Mouse (Mus musculus): ENCODE results near the gene Gm20521. TPM values are rescaled to one million over a fixed set of nuclear protein-coding genes. Genes with fewer than 3 reads are reported as not detected.

The Gm20521 gene
- polyA plus RNA-seq (2012; rRNA removed) = 10.2 and 19.3 TPM in 2 replicates

GRCm38 (mm10) chr14:54883154-54884021 is at the start of gene Gm20521, which contains the start of gene Bcl2l2:
Gene Gm20521 (plus strand): TSS chr14:54883441.
Gene Bcl2l2 (plus strand): TSS chr14:54883377.

DNA sequence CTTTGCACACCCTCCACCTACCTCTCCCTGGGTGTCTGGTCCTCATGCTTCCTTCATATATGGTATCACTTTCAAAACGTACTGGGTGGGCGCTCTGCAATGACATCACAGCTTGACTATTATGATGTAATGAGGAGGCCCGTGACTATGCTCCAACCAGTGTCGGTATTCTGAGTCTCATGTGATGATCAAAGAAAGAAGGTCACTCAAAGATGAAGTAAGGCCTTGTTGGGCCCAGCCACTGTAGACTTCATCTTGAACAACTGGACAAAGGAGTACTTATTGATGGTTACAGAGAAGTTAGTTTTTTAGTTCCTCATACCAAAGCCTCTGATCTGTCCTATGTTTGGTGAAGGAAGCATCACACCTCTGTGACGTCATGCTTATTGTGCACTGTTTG is 12.4 kb upstream of the Gm20521 start, which contains the start of gene Homez:
TSS of gene Homez (minus strand) at position 101 of the 400 bp plus-strand sequence.

DNA sequence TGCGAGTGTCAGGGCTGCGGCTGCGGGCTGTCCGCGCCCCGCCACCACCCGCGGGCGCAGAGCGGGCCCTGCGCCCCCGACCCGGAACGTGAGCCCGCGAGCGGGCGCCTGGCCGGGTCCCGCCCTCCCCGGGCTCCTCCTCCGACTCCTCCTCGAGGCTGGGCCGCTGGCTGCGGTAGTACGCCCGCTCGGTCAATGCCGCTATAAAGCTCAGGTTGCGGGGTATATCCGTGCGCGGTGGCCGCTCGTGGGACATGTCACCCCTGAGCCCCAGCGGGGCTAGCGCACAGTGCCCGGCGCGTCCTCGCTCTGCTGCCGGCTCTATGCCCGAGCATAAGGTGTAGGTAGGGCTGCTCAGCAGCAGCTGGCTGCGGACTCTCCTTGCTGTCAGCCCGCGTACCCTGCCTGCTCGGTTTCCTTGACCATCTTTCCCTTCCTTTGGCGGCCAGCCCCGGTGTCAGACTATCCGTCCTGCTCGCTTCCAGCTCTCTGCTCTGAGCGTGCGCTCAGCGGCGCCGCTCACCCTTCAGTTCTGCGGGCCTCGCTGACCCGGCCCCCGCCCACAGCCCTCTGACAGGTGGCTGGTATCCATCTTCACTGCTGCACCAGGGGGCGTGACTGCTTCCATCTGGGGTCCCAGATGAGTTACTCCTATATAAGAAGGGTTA is 6.1 kb upstream of the Gm20521 start, which contains the start of gene Ppp1r3e:
TSS of gene Ppp1r3e (minus strand) at position 503 of the 668 bp plus-strand sequence.

GRCm38 (mm10) chr14:54892200-54892599 is 9.0 kb downstream of the Gm20521 start, which contains the start of gene Pabpn1:
Gene Pabpn1 (plus strand): TSS chr14:54892500.

GRCm38 (mm10) chr14:54912886-54913285 is 29.6 kb downstream of the Gm20521 start, which contains the start of gene Slc22a17:
Gene Slc22a17 (minus strand): TSS chr14:54913132.

GRCm38 (mm10) chr14:54925349-54926342 is 42.4 kb downstream of the Gm20521 start, which contains the start of gene Efs:
Gene Efs (minus strand): TSS chr14:54926126.

DNA sequence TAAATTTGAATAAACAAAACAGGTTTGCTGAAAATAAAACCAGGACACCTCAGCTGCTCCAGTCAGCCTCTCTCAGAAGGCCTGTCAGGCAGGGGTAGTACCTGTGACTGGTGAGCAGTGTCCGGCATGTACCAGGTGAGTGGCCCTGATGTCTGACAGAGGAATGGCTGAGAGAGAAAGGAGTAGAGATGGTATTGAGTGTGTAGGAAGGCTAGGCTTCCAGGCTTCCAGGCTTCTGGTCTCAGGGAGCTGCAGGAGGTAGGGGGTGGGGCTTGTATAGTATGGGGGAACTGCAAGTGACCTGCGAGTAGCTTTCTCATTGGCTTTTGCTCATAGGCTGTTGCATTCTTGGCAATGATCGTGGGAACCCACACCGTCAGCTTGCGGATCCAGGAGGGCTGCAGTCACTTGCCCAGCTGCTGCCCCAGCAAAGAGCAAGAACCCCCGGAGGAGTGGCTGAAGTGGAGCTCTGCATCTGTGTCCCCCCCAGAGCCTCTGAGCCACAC is 49.5 kb downstream of the Gm20521 start, which contains the start of gene Il25:
TSS of gene Il25 (plus strand) at position 51 of the 506 bp plus-strand sequence.

DNA sequence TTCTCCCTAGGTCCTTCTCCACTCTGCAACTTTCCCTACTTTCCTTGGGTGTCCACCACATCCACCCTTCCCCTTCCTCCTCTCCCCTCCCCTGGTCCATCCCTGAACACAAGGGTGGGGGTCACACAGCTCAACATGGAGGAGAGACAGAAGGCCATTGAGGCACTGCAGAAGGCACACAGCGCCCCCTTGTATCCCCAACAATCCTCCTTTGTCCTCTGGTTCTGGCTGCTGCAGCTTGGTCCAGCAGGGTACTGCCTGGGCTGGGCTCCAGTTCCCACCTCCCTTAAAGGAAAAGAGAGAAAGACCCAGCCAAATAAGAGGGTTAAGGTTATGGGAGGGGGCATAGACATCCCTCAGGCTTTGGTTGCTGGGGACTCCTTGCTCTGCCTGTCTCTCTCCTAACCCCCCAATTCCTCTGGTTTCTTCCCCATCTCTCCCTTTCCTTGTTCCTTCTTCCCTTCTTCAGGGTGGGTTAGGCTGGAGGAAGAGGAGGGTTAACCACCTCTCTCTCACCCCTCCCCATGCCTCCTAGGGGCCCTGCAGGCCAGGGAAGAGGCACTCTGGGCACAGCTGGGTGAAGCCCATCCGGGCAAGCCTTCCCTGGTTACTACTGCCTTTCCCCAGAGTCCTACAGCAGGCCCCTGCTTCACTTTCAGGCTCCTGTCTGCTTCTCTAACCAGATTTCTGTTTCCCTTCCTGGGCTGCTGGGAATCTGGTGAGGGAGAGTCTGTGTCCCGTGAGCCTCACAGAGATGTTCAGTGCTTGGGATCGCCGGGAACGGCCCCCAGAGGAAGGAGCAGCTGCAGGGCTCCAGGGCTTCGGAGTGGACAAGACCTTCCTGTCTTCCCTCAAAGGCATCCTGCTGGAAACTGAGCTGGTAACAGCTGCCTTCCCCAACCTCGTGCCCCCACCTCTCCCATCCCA is 52.9 kb downstream of the Gm20521 start, which contains the start of gene Cmtm5:
TSS of gene Cmtm5 (plus strand) at position 358 of the 927 bp plus-strand sequence.

Other genes starting within 250 kb of the Gm20521 start
- gene Gm17606, start 242.5 kb upstream of the Gm20521 start, polyA plus RNA-seq (2012; rRNA removed) = not detected in 2 replicates
- gene Cdh24, start 242.1 kb upstream of the Gm20521 start, polyA plus RNA-seq (2012; rRNA removed) = 6.4 and 7.6 TPM in 2 replicates
- gene 1700123O20Rik, start 197.2 kb upstream of the Gm20521 start, polyA plus RNA-seq (2012; rRNA removed) = 35.0 and 51.2 TPM in 2 replicates
- gene Acin1, start 196.5 kb upstream of the Gm20521 start, polyA plus RNA-seq (2012; rRNA removed) = 88.5 and 92.0 TPM in 2 replicates
- 0.06 TPM in 1 of 2 replicates, not detected in the other for gene Gm29776, start 184.6 kb upstream of the Gm20521 start, polyA plus RNA-seq (2012; rRNA removed)
- gene Cebpe, start 171.3 kb upstream of the Gm20521 start, polyA plus RNA-seq (2012; rRNA removed) = 0.32 and 0.94 TPM in 2 replicates
- 7.8 and 8.6 TPM in 2 replicates for gene Slc7a8, start 101.5 kb upstream of the Gm20521 start, polyA plus RNA-seq (2012; rRNA removed)
- not detected in 2 replicates for gene Rnf212b, start 69.3 kb upstream of the Gm20521 start, polyA plus RNA-seq (2012; rRNA removed)
- gene Homez, start 12.5 kb upstream of the Gm20521 start, polyA plus RNA-seq (2012; rRNA removed) = 2.2 and 4.0 TPM in 2 replicates
- gene Ppp1r3e, start 5.9 kb upstream of the Gm20521 start, polyA plus RNA-seq (2012; rRNA removed) = 19.1 and 22.7 TPM in 2 replicates
- gene Bcl2l2, start 64 bp upstream of the Gm20521 start, polyA plus RNA-seq (2012; rRNA removed) = 57.4 and 72.3 TPM in 2 replicates
- gene Pabpn1, start 9.1 kb downstream of the Gm20521 start, polyA plus RNA-seq (2012; rRNA removed) = 56.7 and 65.4 TPM in 2 replicates
- 30.7 and 38.2 TPM in 2 replicates for gene Slc22a17, start 29.7 kb downstream of the Gm20521 start, polyA plus RNA-seq (2012; rRNA removed)
- gene Efs, start 42.7 kb downstream of the Gm20521 start, polyA plus RNA-seq (2012; rRNA removed) = 13.0 and 13.8 TPM in 2 replicates
- 0.67 and 0.92 TPM in 2 replicates for gene Il25, start 49.3 kb downstream of the Gm20521 start, polyA plus RNA-seq (2012; rRNA removed)
- gene Cmtm5, start 52.8 kb downstream of the Gm20521 start, polyA plus RNA-seq (2012; rRNA removed) = 2.8 and 3.5 TPM in 2 replicates
- gene Myh6, start 83.5 kb downstream of the Gm20521 start, polyA plus RNA-seq (2012; rRNA removed) = 0.06 TPM in 1 of 2 replicates, not detected in the other
- gene Gm17428, start 93.5 kb downstream of the Gm20521 start, polyA plus RNA-seq (2012; rRNA removed) = not detected in 2 replicates
- 0.05 and 0.32 TPM in 2 replicates for gene Myh7, start 111.2 kb downstream of the Gm20521 start, polyA plus RNA-seq (2012; rRNA removed)
- gene Ngdn, start 132.0 kb downstream of the Gm20521 start, polyA plus RNA-seq (2012; rRNA removed) = 9.1 and 11.1 TPM in 2 replicates
- gene Zfhx2, start 208.9 kb downstream of the Gm20521 start, polyA plus RNA-seq (2012; rRNA removed) = 2.0 and 2.7 TPM in 2 replicates
- gene Thtpa, start 211.3 kb downstream of the Gm20521 start, polyA plus RNA-seq (2012; rRNA removed) = 5.6 and 6.1 TPM in 2 replicates
- 65.8 and 73.0 TPM in 2 replicates for gene Ap1g2, start 223.2 kb downstream of the Gm20521 start, polyA plus RNA-seq (2012; rRNA removed)
- gene Jph4, start 233.5 kb downstream of the Gm20521 start, polyA plus RNA-seq (2012; rRNA removed) = 5.5 and 7.1 TPM in 2 replicates

Measured in colon, adult 2 months (tissue).